Mouse (Mus musculus): ENCODE data around the gene Wdr92. TPM values are rescaled to one million over a fixed set of nuclear protein-coding genes. Genes with fewer than 3 reads are reported as not detected.
"Not testable (repeated sequence)": the region's sequence is repeated elsewhere in the genome, so short reads cannot be mapped to it uniquely, and the experiment has no call there.

Gene Wdr92
- total RNA-seq, 1 experiment from 2014 or later: 25.8 TPM

- no peak for ATAC-seq (replicated peaks in 1 of 2; ENCODE audit: insufficient read depth in 1 of 2, low FRiP score in 2 of 2, low TSS enrichment in 1 of 2, low read depth in 1 of 2, poor library complexity in 2 of 2, severe bottlenecking in 2 of 2)
These were observed 17.3 kb downstream of the Wdr92 start for GRCm38 (mm10) chr11:17199170-17199569.

DNA sequence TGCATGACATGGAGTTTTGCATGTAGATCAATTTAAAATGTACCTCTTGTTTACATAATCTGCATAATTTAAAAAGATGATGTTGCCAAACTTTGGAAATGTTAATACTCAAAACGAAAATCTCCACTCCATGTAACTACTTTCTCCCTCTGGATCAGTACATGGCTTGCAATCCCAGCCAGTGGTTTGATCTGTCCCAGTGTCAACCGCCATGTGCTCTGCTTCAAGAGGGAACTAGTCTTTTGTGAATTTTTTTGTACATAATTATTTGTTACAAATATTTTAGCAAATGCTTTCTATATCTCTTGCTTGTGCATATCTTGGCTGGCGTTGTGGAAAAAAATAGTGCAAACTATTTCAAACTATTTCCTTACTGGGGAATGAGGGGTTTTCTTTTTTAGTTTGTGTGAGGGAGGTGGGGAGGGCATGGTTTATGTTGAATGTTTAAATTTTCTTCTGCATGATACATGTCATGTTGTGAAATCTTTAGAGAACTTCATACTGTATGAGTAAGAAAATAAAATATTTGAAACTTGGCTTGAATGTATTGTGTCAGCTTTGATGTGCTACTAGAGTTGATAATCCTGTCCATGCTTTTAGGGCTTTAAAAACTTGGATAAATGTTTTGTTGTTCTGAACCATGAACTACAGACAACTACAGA, 18.1 kb downstream of the Wdr92 start:
- no peak for ATAC-seq (replicated peaks in 1 of 2; ENCODE audit: insufficient read depth in 1 of 2, low FRiP score in 2 of 2, low TSS enrichment in 1 of 2, low read depth in 1 of 2, poor library complexity in 2 of 2, severe bottlenecking in 2 of 2)

DNA sequence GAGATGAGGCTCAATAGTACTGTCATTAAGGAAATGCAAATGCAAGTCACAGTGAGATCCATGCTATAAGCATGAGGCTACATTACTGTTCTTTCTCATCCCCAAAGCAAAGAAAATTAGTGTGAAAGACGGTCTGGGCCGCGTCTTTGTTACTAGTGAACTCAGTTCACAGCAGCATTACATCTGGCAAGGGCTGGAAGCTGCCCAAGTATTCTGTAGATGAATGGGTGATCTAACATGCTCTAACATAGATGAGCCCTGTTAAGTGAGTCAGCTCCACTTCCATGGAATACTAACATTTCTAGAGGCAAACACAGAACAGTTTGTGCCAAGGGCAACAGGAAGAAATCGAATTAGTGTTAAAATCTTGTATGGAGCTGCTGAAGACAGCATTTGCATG, 19.0 kb downstream of the Wdr92 start:
- ATAC-seq (replicated peaks in 1 of 2; ENCODE audit: insufficient read depth in 1 of 2, low FRiP score in 2 of 2, low TSS enrichment in 1 of 2, low read depth in 1 of 2, poor library complexity in 2 of 2, severe bottlenecking in 2 of 2): no peak

DNA sequence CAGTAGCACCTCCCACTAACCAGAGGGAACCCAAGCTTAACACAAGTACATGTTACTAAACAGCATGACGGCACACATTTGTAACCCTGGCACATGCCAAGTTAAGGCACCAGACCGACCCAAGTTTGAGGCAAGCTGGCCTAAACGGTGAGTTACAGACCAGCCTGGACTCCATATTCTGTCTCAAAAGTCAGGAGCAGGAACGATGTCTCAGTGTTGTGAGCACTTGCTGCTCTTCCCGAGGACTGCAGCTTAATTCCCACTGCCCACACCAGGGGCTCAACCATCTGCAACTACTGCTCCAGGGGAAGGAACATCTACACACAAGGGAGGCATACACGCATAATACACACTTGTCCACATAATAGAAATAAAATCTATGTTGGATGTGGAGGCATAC, 20.6 kb downstream of the Wdr92 start:
- ATAC-seq (replicated peaks in 1 of 2; ENCODE audit: insufficient read depth in 1 of 2, low FRiP score in 2 of 2, low TSS enrichment in 1 of 2, low read depth in 1 of 2, poor library complexity in 2 of 2, severe bottlenecking in 2 of 2): no peak

- peak; percentile 93 to 95 for ATAC-seq (replicated peaks in 1 of 2; ENCODE audit: insufficient read depth in 1 of 2, low FRiP score in 2 of 2, low TSS enrichment in 1 of 2, low read depth in 1 of 2, poor library complexity in 2 of 2, severe bottlenecking in 2 of 2)
These were observed 29.6 kb downstream of the Wdr92 start, which contains the start of gene Pno1 for GRCm38 (mm10) chr11:17211258-17212140. Pno1 (minus strand) TSS chr11:17211568.

DNA sequence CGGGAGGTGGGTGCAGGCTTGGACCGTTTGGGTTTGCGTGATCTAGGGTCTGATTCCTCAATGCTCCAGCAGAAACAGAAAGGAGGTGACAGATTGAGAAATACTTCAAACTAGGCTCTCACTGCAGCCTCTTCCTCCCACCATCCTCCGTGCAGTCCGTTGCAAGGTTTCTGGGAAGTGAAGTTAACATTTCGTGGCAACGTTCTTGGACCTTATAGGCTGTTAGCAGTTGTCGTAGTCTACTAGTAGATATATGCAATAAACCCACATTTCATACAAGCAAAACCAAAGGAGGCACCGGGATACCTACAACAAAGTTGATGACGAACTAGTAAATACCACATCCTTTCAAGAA, 30.2 kb downstream of the Wdr92 start:
- peak in 1 of 2 experiments; percentile 30; a peak in 2 of 4 replicates for ATAC-seq (replicated peaks in 1 of 2; ENCODE audit: insufficient read depth in 1 of 2, low FRiP score in 2 of 2, low TSS enrichment in 1 of 2, low read depth in 1 of 2, poor library complexity in 2 of 2, severe bottlenecking in 2 of 2)

DNA sequence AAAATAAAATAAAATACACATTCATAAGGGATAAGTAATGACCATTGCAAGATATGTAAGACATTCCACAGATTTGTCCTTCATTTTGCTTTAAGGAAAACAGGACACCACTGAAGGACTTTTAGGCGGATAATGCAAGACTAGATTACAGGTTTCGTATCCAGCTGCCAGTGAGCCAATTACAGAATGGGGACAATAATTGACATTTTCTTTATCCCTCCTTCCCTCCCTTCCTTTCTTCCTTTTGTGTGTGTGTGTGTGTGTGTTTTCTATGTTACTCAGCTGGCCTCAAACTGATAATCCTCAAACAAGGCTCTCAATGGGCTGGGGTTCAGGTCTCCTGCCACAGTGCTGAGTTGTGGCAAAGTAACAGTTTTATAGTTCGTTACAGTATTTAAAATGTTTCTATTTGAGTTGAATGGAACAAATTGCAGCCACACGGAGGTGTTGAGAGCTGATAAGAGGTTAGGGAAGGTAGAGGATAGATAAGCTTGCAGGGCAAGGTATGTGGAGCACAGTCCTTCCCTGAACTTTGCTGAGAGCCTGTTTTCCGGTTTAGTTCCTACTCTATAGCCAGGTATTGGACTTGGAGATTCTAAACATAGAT, 31.1 kb downstream of the Wdr92 start:
- no peak for ATAC-seq (replicated peaks in 1 of 2; ENCODE audit: insufficient read depth in 1 of 2, low FRiP score in 2 of 2, low TSS enrichment in 1 of 2, low read depth in 1 of 2, poor library complexity in 2 of 2, severe bottlenecking in 2 of 2)

DNA sequence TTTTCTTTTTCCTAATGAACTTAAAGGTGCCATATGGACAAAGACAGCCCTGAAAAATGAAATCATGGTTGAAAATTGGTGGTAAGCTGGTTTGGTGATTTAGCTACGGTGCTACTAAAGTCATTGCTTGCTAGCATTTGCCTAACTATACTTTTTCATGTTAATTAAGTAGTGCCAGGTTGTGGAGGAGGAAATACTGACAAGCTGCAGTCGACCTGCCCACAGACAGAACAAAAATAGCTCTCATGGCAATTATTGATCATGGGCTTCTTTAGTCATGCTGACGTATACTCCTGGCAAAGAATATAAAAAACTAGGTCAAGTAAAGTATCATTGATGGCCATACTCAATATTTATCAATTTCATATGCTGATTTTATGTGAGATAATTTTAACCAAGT, 33.6 kb downstream of the Wdr92 start:
- no peak for ATAC-seq (replicated peaks in 1 of 2; ENCODE audit: insufficient read depth in 1 of 2, low FRiP score in 2 of 2, low TSS enrichment in 1 of 2, low read depth in 1 of 2, poor library complexity in 2 of 2, severe bottlenecking in 2 of 2)

DNA sequence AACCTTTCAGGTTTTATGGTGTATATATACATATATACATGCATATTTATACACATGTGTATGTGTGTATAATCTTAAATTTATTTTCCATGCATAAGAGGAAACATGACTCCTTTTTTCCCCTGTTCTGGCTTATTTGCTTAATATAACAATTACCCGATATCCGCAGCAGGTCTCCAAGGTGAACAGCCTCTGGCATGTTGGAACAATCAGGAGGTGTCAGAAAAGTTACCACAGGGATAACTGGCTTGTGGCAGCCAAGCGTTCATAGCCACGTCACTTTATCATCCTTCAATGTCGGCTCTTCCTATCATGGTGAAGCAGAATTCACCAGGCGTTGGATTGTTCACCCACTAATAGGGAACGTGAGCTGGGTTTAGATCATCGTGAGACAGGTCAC, 39.2 kb downstream of the Wdr92 start:
- peak in 1 of 2 experiments; percentile 51; a peak in 1 of 4 replicates for ATAC-seq (replicated peaks in 1 of 2; ENCODE audit: insufficient read depth in 1 of 2, low FRiP score in 2 of 2, low TSS enrichment in 1 of 2, low read depth in 1 of 2, poor library complexity in 2 of 2, severe bottlenecking in 2 of 2)

DNA sequence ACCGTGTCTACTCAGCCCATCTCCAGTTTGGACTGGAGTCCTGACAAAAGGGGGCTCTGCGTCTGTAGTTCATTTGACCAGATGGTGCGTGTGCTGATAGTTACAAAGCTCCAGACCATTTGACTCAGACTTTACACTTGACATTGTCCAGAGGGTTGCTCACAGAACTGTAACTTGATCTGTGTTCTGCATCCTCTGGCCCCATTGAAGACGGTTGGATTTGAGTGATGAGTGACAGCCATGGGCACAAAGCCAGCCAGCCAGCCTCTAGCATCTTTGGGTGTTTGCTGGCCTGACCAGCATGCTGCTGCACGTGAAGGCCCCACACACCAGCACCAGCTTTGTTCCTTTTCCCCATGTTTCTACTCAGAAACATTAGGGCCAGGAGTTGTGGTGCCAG, 50.9 kb downstream of the Wdr92 start:
- no peak for ATAC-seq (replicated peaks in 1 of 2; ENCODE audit: insufficient read depth in 1 of 2, low FRiP score in 2 of 2, low TSS enrichment in 1 of 2, low read depth in 1 of 2, poor library complexity in 2 of 2, severe bottlenecking in 2 of 2)

GRCm38 (mm10) chr11:17236449-17237037, 54.6 kb downstream of the Wdr92 start:
- ATAC-seq (replicated peaks in 1 of 2; ENCODE audit: insufficient read depth in 1 of 2, low FRiP score in 2 of 2, low TSS enrichment in 1 of 2, low read depth in 1 of 2, poor library complexity in 2 of 2, severe bottlenecking in 2 of 2): peak; percentile 22 to 64; a peak in 2 of 4 replicates

DNA sequence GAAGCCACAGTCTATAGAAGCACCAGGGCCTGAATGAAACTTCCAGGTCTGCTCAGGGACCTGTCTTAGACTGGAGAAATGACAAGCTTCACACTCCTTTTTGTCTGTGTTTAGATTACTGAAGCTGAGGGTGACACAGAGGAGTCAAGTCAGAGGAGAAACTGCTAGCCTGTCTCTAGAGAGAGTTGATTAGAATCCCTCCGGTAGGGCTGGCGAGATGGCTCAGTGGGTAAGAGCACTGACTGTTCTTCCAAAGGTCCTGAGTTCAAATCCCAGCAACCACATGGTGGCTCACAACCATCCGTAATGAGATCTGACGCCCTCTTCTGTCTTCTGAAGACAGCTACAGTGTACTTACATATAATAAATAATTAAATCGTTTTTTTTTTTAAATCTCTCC, 56.7 kb downstream of the Wdr92 start:
- ATAC-seq (replicated peaks in 1 of 2; ENCODE audit: insufficient read depth in 1 of 2, low FRiP score in 2 of 2, low TSS enrichment in 1 of 2, low read depth in 1 of 2, poor library complexity in 2 of 2, severe bottlenecking in 2 of 2): not testable (repeated sequence)

GRCm38 (mm10) chr11:17248715-17249114, 66.8 kb downstream of the Wdr92 start:
- no peak for ATAC-seq (replicated peaks in 1 of 2; ENCODE audit: insufficient read depth in 1 of 2, low FRiP score in 2 of 2, low TSS enrichment in 1 of 2, low read depth in 1 of 2, poor library complexity in 2 of 2, severe bottlenecking in 2 of 2)

DNA sequence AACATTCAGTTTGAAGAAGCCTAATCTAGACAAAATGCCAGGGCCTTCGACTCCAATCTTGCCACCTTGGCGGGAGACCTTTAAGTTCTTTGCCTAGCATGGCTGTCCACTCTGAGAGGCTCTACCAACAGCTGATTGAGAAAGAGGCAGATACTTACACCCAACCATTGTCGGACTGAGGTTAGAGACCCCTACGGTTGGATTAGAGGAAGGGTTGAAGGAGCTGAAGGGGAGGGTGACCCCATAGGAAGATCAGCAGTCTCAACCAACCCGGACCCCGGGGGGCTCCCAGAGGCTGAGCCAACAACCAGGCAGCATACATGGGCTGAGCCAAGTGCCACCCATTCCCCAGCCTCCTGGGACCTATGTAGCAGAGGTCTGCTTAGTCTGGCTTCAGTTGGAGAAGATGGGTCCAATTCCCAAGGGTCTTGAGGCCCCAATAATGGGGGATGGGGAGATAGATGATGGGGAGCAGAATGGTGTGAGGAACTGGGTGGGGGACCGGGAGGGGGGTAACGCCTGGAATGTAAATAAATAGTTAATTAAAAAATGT, 75.0 kb downstream of the Wdr92 start:
- no peak for ATAC-seq (replicated peaks in 1 of 2; ENCODE audit: insufficient read depth in 1 of 2, low FRiP score in 2 of 2, low TSS enrichment in 1 of 2, low read depth in 1 of 2, poor library complexity in 2 of 2, severe bottlenecking in 2 of 2)

- ATAC-seq (replicated peaks in 1 of 2; ENCODE audit: insufficient read depth in 1 of 2, low FRiP score in 2 of 2, low TSS enrichment in 1 of 2, low read depth in 1 of 2, poor library complexity in 2 of 2, severe bottlenecking in 2 of 2): peak; percentile 94 to 97
These were observed 75.5 kb downstream of the Wdr92 start, which contains the start of gene C1d for GRCm38 (mm10) chr11:17257443-17257842. C1d (plus strand) TSS chr11:17257579.

DNA sequence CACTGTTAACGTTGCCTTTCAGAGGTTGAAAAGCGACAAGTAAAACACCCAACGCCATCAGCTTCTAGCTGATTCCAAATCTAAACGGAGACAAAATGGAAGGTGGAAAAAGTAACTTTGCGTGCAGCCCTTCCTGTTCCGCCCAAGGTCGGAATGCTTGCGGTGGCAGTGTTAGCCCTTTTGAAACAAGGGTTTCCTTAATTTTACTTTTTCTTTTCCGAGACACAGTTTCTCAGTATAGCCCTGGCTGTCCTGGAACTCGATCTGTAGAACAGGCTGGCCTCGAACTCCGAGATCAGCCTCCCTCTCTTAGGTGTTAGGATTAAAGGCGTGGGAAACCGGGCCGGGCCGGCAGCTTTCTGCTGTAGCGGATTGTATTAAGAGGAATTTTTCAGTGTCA, 76.0 kb downstream of the Wdr92 start:
- ATAC-seq (replicated peaks in 1 of 2; ENCODE audit: insufficient read depth in 1 of 2, low FRiP score in 2 of 2, low TSS enrichment in 1 of 2, low read depth in 1 of 2, poor library complexity in 2 of 2, severe bottlenecking in 2 of 2): peak; percentile 77 to 80

DNA sequence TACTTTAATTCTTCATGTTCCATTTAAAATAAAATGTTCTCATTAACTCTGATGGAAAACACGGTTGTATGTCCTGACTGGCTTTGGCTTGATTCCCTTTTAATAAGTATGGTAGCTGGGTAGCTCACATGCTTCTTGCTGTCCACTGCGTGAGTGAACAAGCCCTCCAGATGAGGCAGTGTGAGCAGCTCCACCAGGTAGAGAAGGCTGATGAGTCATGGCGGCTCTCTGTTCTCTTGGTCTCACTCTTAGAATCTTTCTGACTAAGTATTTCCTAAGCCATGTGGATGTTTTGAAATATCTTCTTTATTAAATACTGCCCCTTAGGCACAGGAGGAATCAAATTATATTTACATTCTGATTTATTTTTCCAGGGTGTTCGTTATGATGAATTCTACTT, 85.3 kb downstream of the Wdr92 start:
- no peak for ATAC-seq (replicated peaks in 1 of 2; ENCODE audit: insufficient read depth in 1 of 2, low FRiP score in 2 of 2, low TSS enrichment in 1 of 2, low read depth in 1 of 2, poor library complexity in 2 of 2, severe bottlenecking in 2 of 2)

Measured in hematopoietic stem cell, adult 5-6 weeks (primary cell).